Mouse (Mus musculus) heart, postnatal 0 days (tissue): ENCODE measurements around the gene Nf2. TPM values are rescaled to one million over a fixed set of nuclear protein-coding genes. Genes with fewer than 3 reads are reported as not detected.

Source experiments
- ATAC-seq: fragments of 200-750 bp; cut with Nextera tagmentation; 2 replicates; pipeline ENCODE4 v1.8.0; 2017; ENCODE audit warnings: low read depth, moderate number of reproducible peaks, moderate library complexity; ENCODE audit not compliant: insufficient read depth
- DNase-seq: peaks from one replicate; pipeline ENCODE4 v3.0.0-alpha.2; 2016; ENCODE audit warnings: low spot score
- H3K27ac ChIP-seq: fragments of 300-500 bp; sonication (generic); 2 replicates; pipeline ENCODE4 v1.5.1; 2014; ENCODE audit warnings: low read depth, mild to moderate bottlenecking
- H3K27me3 ChIP-seq: fragments of 300-500 bp; sonication (generic); 2 replicates; pipeline ENCODE4 v1.6.1; 2014; ENCODE audit warnings: low read length, mixed read lengths; ENCODE audit not compliant: control insufficient read depth, insufficient read depth
- H3K36me3 ChIP-seq: fragments of 300-500 bp; sonication (generic); replicated peaks from 2 replicates; pipeline ENCODE4 v1.6.1; 2014; ENCODE audit warnings: low read length, mixed read lengths; ENCODE audit not compliant: control insufficient read depth, insufficient read depth
- H3K4me1 ChIP-seq: fragments of 300-500 bp; sonication (generic); 2 replicates; pipeline ENCODE4 v1.6.1; 2014; ENCODE audit warnings: antibody characterized with exemption; ENCODE audit not compliant: control insufficient read depth, insufficient read depth
- H3K4me2 ChIP-seq: fragments of 300-500 bp; sonication (generic); 2 replicates; pipeline ENCODE4 v1.6.1; 2014; ENCODE audit warnings: low read depth, mild to moderate bottlenecking, low read length, moderate library complexity
- H3K4me3 ChIP-seq: fragments of 300-500 bp; sonication (generic); 2 replicates; pipeline ENCODE4 v1.5.1; 2014; ENCODE audit warnings: low read depth, low read length
- H3K9ac ChIP-seq: fragments of 300-500 bp; sonication (generic); replicated peaks from 2 replicates; pipeline ENCODE4 v1.6.1; 2014; ENCODE audit warnings: low read depth, low read length, mixed read lengths
- H3K9me3 ChIP-seq: fragments of 300-500 bp; sonication (generic); replicated peaks from 2 replicates; pipeline ENCODE4 v1.6.1; 2016; ENCODE audit warnings: low read length; ENCODE audit not compliant: control insufficient read depth
- CTCF ChIP-seq: IDR thresholded peaks from 2 replicates; pipeline ENCODE4 v1.5.1; 2016; ENCODE audit warnings: antibody characterized with exemption, control low read depth, low read depth
- EP300 ChIP-seq: IDR thresholded peaks from 2 replicates; pipeline ENCODE4 v1.6.1; 2016; ENCODE audit warnings: antibody characterized with exemption, low read depth
- WGBS: fragments of 180-500 bp; shearing (Covaris S2); extraction: QIAGEN DNeasy Blood & Tissue Kit; methylation state at CpG from one replicate; pipeline ENCODE4 v1.1.7; 2014; 5-methylcytosine and 5-hydroxymethylcytosine counted together
- polyA plus RNA-seq: library from polyadenylated mRNA; unstranded; fragments of >200 nt; fragmentation: Nextera tagmentation; extraction: Ambion mirVana; gene quantifications from 2 replicates; pipeline ENCODE4 v1.2.1, GENCODE M21; 2015
- total RNA-seq: library from RNA; depleted of rRNA; stranded (reverse); fragments of >200 nt; gene quantifications from 2 replicates; pipeline ENCODE4 v1.2.3, GENCODE M21; 2014; ENCODE audit warnings: low replicate concordance

The Nf2 gene
- total and polyA plus RNA-seq, 2 experiments from 2014 or later: 36.7 to 56.3 TPM

GRCm38 (mm10) chr11:4836755-4837154, 12.6 kb downstream of the Nf2 start:
- peak; percentile 67; the same call in 1 of the 2 replicates for ATAC-seq
- DNase-seq: peak; percentile 34
- no peaks in the 10 kb centered on the region for H3K27me3 ChIP-seq

GRCm38 (mm10) chr11:4835436-4835835, 13.9 kb downstream of the Nf2 start:
- TF ChIP-seq CTCF: no peak
- no peak for TF ChIP-seq EP300
- Histone ChIP-seq H3K9me3 (no peaks in the 10 kb centered on the region), H3K9ac (no peak overlapping the region), H3K4me3 (no peak overlapping the region), H3K27ac (no peak overlapping the region), H3K27me3 (no peaks in the 10 kb centered on the region), H3K36me3 (no peaks in the 10 kb centered on the region), H3K4me2 (no peak overlapping the region), H3K4me1 (no peaks in the 10 kb centered on the region)
- 68% methylated on average over 6 of the region's 6 CpGs for WGBS
- no peak for ATAC-seq
- no peak for DNase-seq

More at GRCm38 (mm10) chr11:4836755-4837154, 12.6 kb downstream of the Nf2 start:
- Histone ChIP-seq H3K4me1 (no peaks in the 10 kb centered on the region), H3K36me3 (no peaks in the 10 kb centered on the region), H3K27ac (no peak overlapping the region), H3K9me3 (no peaks in the 10 kb centered on the region), H3K9ac (no peak overlapping the region), H3K4me2 (no peak overlapping the region), H3K4me3 (no peak overlapping the region)
- WGBS: 52% methylated on average over 6 of the region's 6 CpGs
- peak; percentile 63 for TF ChIP-seq CTCF
- no peak for TF ChIP-seq EP300

GRCm38 (mm10) chr11:4833295-4833939, 15.9 kb downstream of the Nf2 start:
- Histone ChIP-seq H3K36me3 (peaks cover 6% of the 10 kb centered on the region; the same call in 1 of the 2 replicates), H3K9ac (no peak overlapping the region), H3K9me3 (no peaks in the 10 kb centered on the region), H3K27me3 (no peaks in the 10 kb centered on the region), H3K27ac (no peak overlapping the region), H3K4me1 (no peaks in the 10 kb centered on the region), H3K4me3 (no peak overlapping the region), H3K4me2 (no peak overlapping the region)
- WGBS: 71% methylated on average over 3 of the region's 3 CpGs
- DNase-seq (no peak), ATAC-seq (no peak)
- TF ChIP-seq EP300 (no peak), CTCF (no peak)

- no peak overlapping the region for H3K27ac ChIP-seq
Measured at GRCm38 (mm10) chr11:4831066-4831465, 18.3 kb downstream of the Nf2 start.

GRCm38 (mm10) chr11:4827916-4828315, 21.4 kb downstream of the Nf2 start:
- 65% methylated on average over 2 of the region's 2 CpGs for WGBS

More at GRCm38 (mm10) chr11:4831066-4831465, 18.3 kb downstream of the Nf2 start:
- DNase-seq: no peak
- Histone ChIP-seq H3K9ac (no peak overlapping the region), H3K9me3 (no peaks in the 10 kb centered on the region), H3K4me1 (no peaks in the 10 kb centered on the region), H3K4me2 (no peak overlapping the region), H3K27me3 (no peaks in the 10 kb centered on the region), H3K36me3 (peaks cover 6% of the 10 kb centered on the region; the same call in 1 of the 2 replicates), H3K4me3 (no peak overlapping the region)
- no peak for TF ChIP-seq CTCF
- TF ChIP-seq EP300: no peak
- ATAC-seq: no peak

GRCm38 (mm10) chr11:4827340-4827739, 22.0 kb downstream of the Nf2 start:
- Histone ChIP-seq H3K27me3 (no peaks in the 10 kb centered on the region), H3K9me3 (no peaks in the 10 kb centered on the region), H3K9ac (no peak overlapping the region), H3K4me1 (no peaks in the 10 kb centered on the region), H3K4me3 (no peak overlapping the region), H3K36me3 (peaks cover 6% of the 10 kb centered on the region; the same call in 1 of the 2 replicates), H3K27ac (no peak overlapping the region), H3K4me2 (no peak overlapping the region)
- no peak for TF ChIP-seq EP300
- TF ChIP-seq CTCF: no peak
- no peak for DNase-seq
- ATAC-seq: no peak

More at GRCm38 (mm10) chr11:4827916-4828315, 21.4 kb downstream of the Nf2 start:
- H3K9me3 ChIP-seq: no peaks in the 10 kb centered on the region
- no peak for ATAC-seq
- H3K4me3 ChIP-seq: no peak overlapping the region
- no peak overlapping the region for H3K4me2 ChIP-seq
- peaks cover 6% of the 10 kb centered on the region; the same call in 1 of the 2 replicates for H3K36me3 ChIP-seq
- H3K27me3 ChIP-seq: no peaks in the 10 kb centered on the region
- DNase-seq: no peak
- no peaks in the 10 kb centered on the region for H3K4me1 ChIP-seq
- no peak overlapping the region for H3K27ac ChIP-seq
- H3K9ac ChIP-seq: no peak overlapping the region
- TF ChIP-seq EP300 (no peak), CTCF (no peak)
